Mouse (Mus musculus) midbrain, embryonic 15.5 days (tissue): ENCODE measurements around the gene Garnl3. TPM values are rescaled to one million over a fixed set of nuclear protein-coding genes. Genes with fewer than 3 reads are reported as not detected.
A peak's percentile ranks its signal among the peaks of the same experiment; 100 is the strongest.

ENCODE experiments used
- ATAC-seq: fragments of 200-750 bp; cut with Nextera tagmentation; replicated peaks from 2 replicates; pipeline ENCODE4 v1.8.0; 2017; ENCODE audit warnings: moderate TSS enrichment
- H3K27ac ChIP-seq: fragments of 300-500 bp; sonication (generic); 2 replicates; pipeline ENCODE4 v1.5.1; 2015; ENCODE audit warnings: mild to moderate bottlenecking, inconsistent platforms
- H3K27me3 ChIP-seq: fragments of 300-500 bp; sonication (generic); replicated peaks from 2 replicates; pipeline ENCODE4 v1.6.1; 2015; ENCODE audit warnings: inconsistent platforms
- H3K36me3 ChIP-seq: fragments of 300-500 bp; sonication (generic); replicated peaks from 2 replicates; pipeline ENCODE4 v1.6.1; 2015; ENCODE audit warnings: inconsistent platforms
- H3K4me1 ChIP-seq: fragments of 300-500 bp; sonication (generic); 2 replicates; pipeline ENCODE4 v1.6.1; 2015; ENCODE audit warnings: inconsistent platforms
- H3K4me2 ChIP-seq: fragments of 300-500 bp; sonication (generic); 2 replicates; pipeline ENCODE4 v1.6.1; 2015; ENCODE audit warnings: inconsistent platforms, mild to moderate bottlenecking, moderate library complexity
- H3K4me3 ChIP-seq: fragments of 300-500 bp; sonication (generic); 2 replicates; pipeline ENCODE4 v1.5.1; 2015; ENCODE audit warnings: mild to moderate bottlenecking, inconsistent platforms
- H3K9ac ChIP-seq: fragments of 300-500 bp; sonication (generic); 2 replicates; pipeline ENCODE4 v1.6.1; 2015; ENCODE audit warnings: mild to moderate bottlenecking, inconsistent platforms
- H3K9me3 ChIP-seq: fragments of 300-500 bp; sonication (generic); 2 replicates; pipeline ENCODE4 v1.6.1; 2016; ENCODE audit warnings: inconsistent platforms
- WGBS: fragments of 180-500 bp; shearing (Covaris S2); methylation state at CpG from one replicate; pipeline ENCODE4 v1.1.7; 2015; ENCODE audit warnings: mixed read lengths; 5-methylcytosine and 5-hydroxymethylcytosine counted together
- polyA plus RNA-seq: library from polyadenylated mRNA; unstranded; fragments of >200 nt; fragmentation: Nextera tagmentation; extraction: Ambion mirVana; gene quantifications from 2 replicates; pipeline ENCODE4 v1.2.1, GENCODE M21; 2015

The Garnl3 gene
- polyA plus RNA-seq, 1 experiment from 2014 or later = 61.1 TPM

DNA sequence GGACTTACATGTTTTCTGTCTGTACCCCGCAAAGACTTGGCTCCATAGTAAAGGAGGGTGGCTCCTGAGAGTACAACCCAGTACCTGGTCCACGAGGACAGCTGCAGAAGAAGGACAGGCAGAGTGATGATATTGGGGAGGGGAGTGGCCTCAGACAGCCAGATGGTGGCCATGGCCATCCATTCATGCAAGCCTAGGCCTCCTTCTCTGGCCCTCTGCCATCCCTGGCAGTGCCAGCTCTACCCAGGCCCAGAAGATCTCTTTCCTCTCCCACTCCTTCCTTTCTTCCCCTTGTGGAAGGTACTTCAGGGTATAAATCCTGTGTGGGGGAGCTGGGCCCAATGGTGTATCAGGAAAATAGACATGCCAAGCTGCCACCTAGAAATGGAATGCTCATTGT, 11.8 kb upstream of the Garnl3 start:
- no peaks in the 10 kb centered on the region for H3K9me3 ChIP-seq
- H3K4me2 ChIP-seq = no peak overlapping the region
- peaks cover 15% of the 10 kb centered on the region; the same call in 1 of the 2 replicates for H3K36me3 ChIP-seq
- no peak overlapping the region for H3K27ac ChIP-seq
- H3K27me3 ChIP-seq = no peaks in the 10 kb centered on the region
- H3K4me3 ChIP-seq = no peak overlapping the region
- WGBS = 84% methylated on average over 2 of the region's 2 CpGs
- no peak overlapping the region for H3K9ac ChIP-seq
- no peaks in the 10 kb centered on the region for H3K4me1 ChIP-seq
- no peak for ATAC-seq

GRCm38 (mm10) chr2:33138491-33138890, 7.0 kb upstream of the Garnl3 start:
- Histone ChIP-seq H3K27ac (no peak overlapping the region), H3K4me1 (no peaks in the 10 kb centered on the region), H3K9me3 (no peaks in the 10 kb centered on the region), H3K9ac (no peak overlapping the region), H3K4me3 (no peak overlapping the region), H3K27me3 (no peaks in the 10 kb centered on the region), H3K36me3 (peaks cover 4% of the 10 kb centered on the region; the same call in 1 of the 2 replicates), H3K4me2 (no peak overlapping the region)
- ATAC-seq = no peak
- WGBS = 89% methylated on average over 2 of the region's 2 CpGs

- ATAC-seq = no peak
- H3K36me3 ChIP-seq = peaks cover under 1% of the 10 kb centered on the region; the same call in 1 of the 2 replicates
- 91% methylated on average over 4 of the region's 4 CpGs for WGBS
These were observed 6.3 kb upstream of the Garnl3 start for GRCm38 (mm10) chr2:33137731-33138130.

DNA sequence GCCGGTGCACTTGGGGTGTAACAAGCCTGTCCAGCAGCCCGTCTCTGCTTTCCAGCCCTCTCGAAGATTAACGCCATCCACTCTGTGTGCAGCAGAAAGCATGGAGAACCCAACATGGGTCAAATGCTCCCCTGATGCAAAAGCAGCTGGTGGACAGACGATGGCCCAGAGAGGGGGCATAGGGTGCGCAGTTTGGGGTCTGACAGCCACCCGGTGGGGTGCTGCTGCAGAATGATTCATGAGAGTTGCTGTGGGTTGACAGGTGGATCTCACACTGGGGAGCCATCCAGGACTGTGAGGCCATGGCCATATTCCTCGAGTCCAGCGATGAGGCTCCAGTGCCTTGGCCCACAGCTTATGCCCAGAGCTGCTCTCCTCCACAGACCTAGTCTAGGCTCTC, 5.8 kb upstream of the Garnl3 start:
- no peak for ATAC-seq
- 94% methylated on average over 9 of the region's 9 CpGs for WGBS

More at GRCm38 (mm10) chr2:33137731-33138130, 6.3 kb upstream of the Garnl3 start:
- Histone ChIP-seq H3K9me3 (no peaks in the 10 kb centered on the region), H3K4me3 (no peak overlapping the region), H3K9ac (no peak overlapping the region), H3K27me3 (no peaks in the 10 kb centered on the region), H3K4me2 (no peak overlapping the region), H3K4me1 (no peaks in the 10 kb centered on the region), H3K27ac (no peak overlapping the region)

DNA sequence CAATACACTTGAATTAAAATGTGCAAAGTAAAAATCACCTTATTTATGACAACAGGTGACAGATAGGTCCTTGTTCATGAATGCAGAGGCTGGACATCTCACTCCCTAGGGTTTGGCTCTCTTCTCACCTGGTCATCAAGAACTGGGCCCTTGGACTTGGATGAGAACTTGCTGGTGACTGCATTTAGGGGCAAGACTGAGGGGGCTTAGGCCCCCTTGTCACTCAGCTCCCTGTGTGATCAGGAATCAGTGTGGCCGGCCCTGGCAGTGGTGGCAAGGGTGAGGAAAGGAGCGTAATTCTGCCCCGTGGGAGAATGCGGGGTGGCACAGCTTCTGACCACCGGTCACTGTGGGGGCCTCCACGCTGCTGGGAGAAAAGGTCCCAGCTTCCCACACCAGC, 4.9 kb upstream of the Garnl3 start:
- WGBS = 94% methylated on average over 6 of the region's 6 CpGs
- no peak for ATAC-seq
- H3K27ac ChIP-seq = no peak overlapping the region
- H3K4me1 ChIP-seq = peaks cover 4% of the 10 kb centered on the region; the same call in 1 of the 2 replicates
- no peak overlapping the region for H3K4me2 ChIP-seq
- H3K9ac ChIP-seq = no peak overlapping the region
- no peaks in the 10 kb centered on the region for H3K36me3 ChIP-seq
- no peaks in the 10 kb centered on the region for H3K9me3 ChIP-seq
- no peaks in the 10 kb centered on the region for H3K27me3 ChIP-seq
- H3K4me3 ChIP-seq = no peak overlapping the region

More for the DNA sequence above, 5.8 kb upstream of the Garnl3 start:
- Histone ChIP-seq H3K27ac (no peak overlapping the region), H3K4me2 (no peak overlapping the region), H3K9me3 (no peaks in the 10 kb centered on the region), H3K9ac (no peak overlapping the region), H3K27me3 (no peaks in the 10 kb centered on the region), H3K4me1 (no peaks in the 10 kb centered on the region), H3K4me3 (no peak overlapping the region), H3K36me3 (no peaks in the 10 kb centered on the region)

GRCm38 (mm10) chr2:33134766-33135490, 3.5 kb upstream of the Garnl3 start:
- peaks cover 8% of the 10 kb centered on the region; the same call in 1 of the 2 replicates for H3K4me1 ChIP-seq
- H3K4me2 ChIP-seq = no peak overlapping the region
- no peaks in the 10 kb centered on the region for H3K9me3 ChIP-seq
- WGBS = 84% methylated on average over 7 of the region's 7 CpGs
- no peaks in the 10 kb centered on the region for H3K27me3 ChIP-seq
- ATAC-seq = no peak
- no peak overlapping the region for H3K9ac ChIP-seq
- no peak overlapping the region for H3K4me3 ChIP-seq
- H3K27ac ChIP-seq = no peak overlapping the region
- no peaks in the 10 kb centered on the region for H3K36me3 ChIP-seq

DNA sequence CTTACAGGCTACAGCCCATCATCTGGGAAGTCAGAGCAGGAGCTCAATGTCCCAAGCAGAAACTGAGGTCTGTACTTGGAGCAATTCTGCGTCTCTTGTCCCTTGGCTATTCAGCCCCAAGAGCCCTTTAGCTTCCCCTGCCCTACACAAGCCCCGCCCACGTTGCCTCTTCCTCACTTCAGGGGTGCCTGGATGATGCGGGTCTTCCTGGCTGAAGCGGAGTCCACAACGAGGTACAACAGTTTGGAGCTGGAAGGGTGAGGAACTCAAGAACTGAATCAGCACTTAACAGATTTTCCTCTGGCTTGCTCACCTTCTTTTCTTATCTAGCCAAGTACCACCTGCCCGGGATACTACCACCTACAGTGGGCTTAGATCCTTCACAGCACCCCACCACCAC, 852 bp upstream of the Garnl3 start:
- Histone ChIP-seq H3K4me2 (no peak overlapping the region), H3K9me3 (no peaks in the 10 kb centered on the region), H3K27me3 (0 out of 2 replicates have a peak, but pooled peaks cover 3% of the 10 kb centered on the region), H3K9ac (no peak overlapping the region), H3K4me1 (peaks cover 22% of the 10 kb centered on the region), H3K36me3 (no peaks in the 10 kb centered on the region), H3K27ac (no peak overlapping the region), H3K4me3 (no peak overlapping the region)
- 7% methylated on average over 7 of the region's 7 CpGs for WGBS
- no peak for ATAC-seq

DNA sequence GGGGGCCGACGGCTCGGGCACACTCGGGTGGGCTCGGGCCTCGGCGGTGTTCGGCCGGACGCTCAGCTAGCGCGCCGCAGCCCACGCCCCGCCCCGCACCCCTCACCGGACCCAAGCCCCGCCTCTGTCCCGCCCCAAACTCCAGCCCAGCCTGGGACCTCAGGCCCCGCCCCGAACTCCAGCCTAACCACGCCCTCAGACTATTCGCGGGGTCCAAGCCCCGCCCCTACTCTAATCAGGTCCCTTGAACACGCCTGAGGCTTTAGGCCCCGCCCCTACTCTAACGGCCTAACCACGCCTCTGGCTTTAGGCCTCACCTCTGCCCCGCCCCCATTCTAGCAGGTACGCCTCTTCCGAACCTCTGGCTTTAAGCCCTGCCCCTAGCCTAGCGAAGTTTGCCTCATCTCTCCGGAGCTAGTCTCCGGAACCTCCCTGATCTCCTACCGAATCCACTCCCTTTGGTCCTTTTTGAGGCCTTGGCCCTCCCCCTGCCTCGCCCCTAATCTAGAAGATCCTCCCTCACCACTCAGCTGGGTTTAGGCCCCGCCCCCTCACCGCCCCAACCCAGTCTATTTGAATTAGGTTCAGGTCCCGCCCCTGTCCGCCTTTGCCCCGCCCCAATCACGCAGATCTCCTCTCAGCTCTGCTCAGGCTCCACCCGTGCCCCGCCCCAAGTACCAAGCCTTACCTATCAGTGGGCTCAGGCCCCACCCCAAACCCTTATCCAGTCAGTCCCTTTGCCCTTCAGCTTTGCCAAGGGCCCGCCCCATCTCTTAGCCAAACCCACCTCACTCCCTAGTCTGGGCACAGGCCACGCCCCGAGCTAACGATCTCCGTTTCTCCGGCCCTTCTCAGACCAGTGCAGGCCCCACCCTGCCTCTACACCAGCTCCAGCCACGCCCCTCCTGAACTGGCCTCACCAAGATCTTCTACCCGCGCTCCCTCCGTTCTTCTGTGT, 649 bp downstream of the Garnl3 start:
- no peaks in the 10 kb centered on the region for H3K36me3 ChIP-seq
- H3K4me1 ChIP-seq = peaks cover 22% of the 10 kb centered on the region
- peak overlapping the region; percentile 99 for H3K4me2 ChIP-seq
- peak overlapping the region; percentile 82 for H3K4me3 ChIP-seq
- ATAC-seq = peak; percentile 92
- under 1% methylated on average over 55 of the region's 55 CpGs for WGBS
- no peaks in the 10 kb centered on the region for H3K9me3 ChIP-seq
- H3K9ac ChIP-seq = peak overlapping the region; percentile 63
- peak overlapping the region; percentile 66 for H3K27ac ChIP-seq
- H3K27me3 ChIP-seq = 0 out of 2 replicates have a peak, but pooled peaks cover 3% of the 10 kb centered on the region

DNA sequence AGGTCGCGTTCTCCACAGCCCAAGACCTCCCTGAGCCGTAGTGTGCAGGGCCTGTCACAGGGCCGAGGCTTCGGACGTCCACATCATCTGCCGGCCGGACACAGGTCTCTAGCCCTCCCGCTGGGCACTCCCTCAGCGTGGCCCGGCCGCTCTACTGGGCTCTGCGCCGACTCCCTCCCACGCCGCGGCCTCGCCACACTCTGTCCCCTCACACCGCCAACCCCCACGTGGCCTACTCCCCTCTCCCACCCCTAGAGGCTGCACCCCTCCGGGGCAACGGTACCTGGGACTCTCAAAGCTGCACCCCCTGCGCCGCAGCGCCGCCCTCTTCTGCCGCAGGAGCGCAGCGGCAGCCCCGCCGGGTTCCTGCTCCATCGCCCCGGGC, 1.3 kb downstream of the Garnl3 start:
- Histone ChIP-seq H3K9ac (peak overlapping the region; percentile 63), H3K4me1 (peaks cover 22% of the 10 kb centered on the region), H3K27me3 (0 out of 2 replicates have a peak, but pooled peaks cover 3% of the 10 kb centered on the region), H3K9me3 (no peaks in the 10 kb centered on the region), H3K4me3 (peak overlapping the region; percentile 82), H3K4me2 (peak overlapping the region; percentile 99), H3K27ac (peak overlapping the region; percentile 66), H3K36me3 (no peaks in the 10 kb centered on the region)
- ATAC-seq = peak; percentile 24
- under 1% methylated on average over 33 of the region's 33 CpGs for WGBS

- Histone ChIP-seq H3K27ac (peak overlapping the region; percentile 66; the same call in 1 of the 2 replicates), H3K4me1 (peaks cover 22% of the 10 kb centered on the region), H3K9me3 (no peaks in the 10 kb centered on the region), H3K9ac (peak overlapping the region; percentile 63), H3K27me3 (0 out of 2 replicates have a peak, but pooled peaks cover 3% of the 10 kb centered on the region), H3K4me2 (peak overlapping the region; percentile 99), H3K4me3 (peak overlapping the region; percentile 82), H3K36me3 (no peaks in the 10 kb centered on the region)
- WGBS = 2% methylated on average over 10 of the region's 10 CpGs
- no peak for ATAC-seq
These were observed 1.8 kb downstream of the Garnl3 start for GRCm38 (mm10) chr2:33129696-33130095.

- 78% methylated on average over 2 of the region's 2 CpGs for WGBS
- H3K9me3 ChIP-seq = no peaks in the 10 kb centered on the region
- peak overlapping the region; percentile 99 for H3K4me2 ChIP-seq
- H3K4me3 ChIP-seq = peak overlapping the region; percentile 82
- H3K9ac ChIP-seq = peak overlapping the region; percentile 63
- H3K36me3 ChIP-seq = no peaks in the 10 kb centered on the region
- 0 out of 2 replicates have a peak, but pooled peaks cover 3% of the 10 kb centered on the region for H3K27me3 ChIP-seq
- ATAC-seq = no peak
- peaks cover 22% of the 10 kb centered on the region for H3K4me1 ChIP-seq
- H3K27ac ChIP-seq = no peak overlapping the region
These were observed 2.4 kb downstream of the Garnl3 start for GRCm38 (mm10) chr2:33129005-33129404.

GRCm38 (mm10) chr2:33127271-33127670, 4.2 kb downstream of the Garnl3 start:
- 81% methylated on average over 2 of the region's 2 CpGs for WGBS
- no peak overlapping the region for H3K4me3 ChIP-seq

More at GRCm38 (mm10) chr2:33127271-33127670, 4.2 kb downstream of the Garnl3 start:
- 0 out of 2 replicates have a peak, but pooled peaks cover 3% of the 10 kb centered on the region for H3K27me3 ChIP-seq
- ATAC-seq = no peak
- H3K4me2 ChIP-seq = no peak overlapping the region
- no peak overlapping the region for H3K27ac ChIP-seq
- no peak overlapping the region for H3K9ac ChIP-seq
- H3K4me1 ChIP-seq = peaks cover 22% of the 10 kb centered on the region
- no peaks in the 10 kb centered on the region for H3K9me3 ChIP-seq
- no peaks in the 10 kb centered on the region for H3K36me3 ChIP-seq
